Mouse (Mus musculus) G1E (cell line): ENCODE measurements at regions not wholly inside any gene's neighbourhood (a gene's known extent, or its start where the extent isn't known, plus 50 kb on each side); places are given as distances from the start of the nearest gene placed in this dataset.

Source experiments
- ATAC-seq: 2 replicates; pipeline ENCODE4 v1.8.0; 2016; ENCODE audit warnings: mild to moderate bottlenecking; ENCODE audit not compliant: insufficient number of reproducible peaks, poor library complexity, low FRiP score, severe bottlenecking; ENCODE audit errors: extremely low read depth
- DNase-seq: peaks from one replicate; pipeline ENCODE4 v3.0.0; 2012; ENCODE audit warnings: low spot score
- H3K27me3 ChIP-seq: 2 replicates; pipeline ENCODE4 v1.6.1; 2012; ENCODE audit warnings: mild to moderate bottlenecking, low read length, inconsistent platforms; ENCODE audit not compliant: insufficient read depth
- H3K36me3 ChIP-seq: replicated peaks from 2 replicates; pipeline ENCODE3; 2012; ENCODE audit warnings: mild to moderate bottlenecking, inconsistent platforms
- H3K4me1 ChIP-seq: 2 replicates; pipeline ENCODE4 v1.6.1; 2012; ENCODE audit warnings: low read depth, low read length, inconsistent platforms, mixed read lengths; ENCODE audit not compliant: insufficient read depth
- H3K4me3 ChIP-seq: 2 replicates; pipeline ENCODE4 v1.5.1; 2012; ENCODE audit warnings: low read depth, mild to moderate bottlenecking, inconsistent platforms, low read length, moderate library complexity, mixed read lengths
- H3K9me3 ChIP-seq: replicated peaks from 2 replicates; pipeline ENCODE4 v1.6.1; 2012; ENCODE audit warnings: inconsistent platforms
- CTCF ChIP-seq: IDR thresholded peaks from 2 replicates; pipeline ENCODE4 v1.5.1; 2012; ENCODE audit warnings: low read depth, low read length, inconsistent platforms, mixed read lengths
- GATA1 ChIP-seq: IDR thresholded peaks from 2 replicates; pipeline ENCODE4 v1.6.1; 2012; ENCODE audit warnings: borderline replicate concordance, low read length, inconsistent platforms, mixed read lengths
- GATA2 ChIP-seq: IDR thresholded peaks from 2 replicates; pipeline ENCODE4 v1.6.1; 2012; ENCODE audit warnings: low read depth, low read length, inconsistent platforms, borderline replicate concordance
- POLR2AphosphoS5 ChIP-seq: IDR thresholded peaks from 2 replicates; pipeline ENCODE4 v1.6.1; 2012; ENCODE audit warnings: low read depth, low read length, inconsistent platforms; ENCODE audit not compliant: insufficient replicate concordance
- TAL1 ChIP-seq: conservative IDR thresholded peaks from 2 replicates; pipeline ENCODE4 v1.6.1; 2012; ENCODE audit warnings: low read depth, low read length, inconsistent platforms, mixed read lengths

DNA sequence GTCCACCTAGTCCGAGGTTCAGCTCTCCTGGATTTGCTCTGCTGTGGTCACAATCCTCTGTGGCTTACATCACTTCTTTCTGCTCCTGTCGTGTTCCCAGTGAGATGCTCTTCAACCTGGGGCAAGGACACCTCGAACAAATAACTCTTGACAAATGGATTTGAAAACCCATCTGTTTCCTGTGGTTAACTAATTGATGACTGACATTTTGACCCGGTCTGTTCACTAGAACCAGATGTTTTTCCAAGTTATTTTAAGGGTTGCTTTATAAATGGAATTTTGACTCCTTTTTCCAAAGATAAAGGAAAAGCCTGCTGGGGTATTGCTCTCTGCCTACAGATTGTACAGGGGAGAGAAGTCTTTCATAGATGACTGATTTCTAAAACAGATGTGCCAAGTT, 326.4 kb downstream of the Vps13c start:
- no peaks in the 10 kb centered on the region for H3K4me1 ChIP-seq
- H3K27me3 ChIP-seq, result no peaks in the 10 kb centered on the region
- no peak for TF ChIP-seq POLR2AphosphoS5
- TF ChIP-seq GATA1, result no peak
- TF ChIP-seq CTCF, result no peak
- no peak for TF ChIP-seq GATA2
- TF ChIP-seq TAL1, result no peak
- ATAC-seq (no peak), DNase-seq (no peak)
- no peaks in the 10 kb centered on the region for H3K9me3 ChIP-seq
- H3K4me3 ChIP-seq, result no peak overlapping the region
- H3K36me3 ChIP-seq, result no peaks in the 10 kb centered on the region

DNA sequence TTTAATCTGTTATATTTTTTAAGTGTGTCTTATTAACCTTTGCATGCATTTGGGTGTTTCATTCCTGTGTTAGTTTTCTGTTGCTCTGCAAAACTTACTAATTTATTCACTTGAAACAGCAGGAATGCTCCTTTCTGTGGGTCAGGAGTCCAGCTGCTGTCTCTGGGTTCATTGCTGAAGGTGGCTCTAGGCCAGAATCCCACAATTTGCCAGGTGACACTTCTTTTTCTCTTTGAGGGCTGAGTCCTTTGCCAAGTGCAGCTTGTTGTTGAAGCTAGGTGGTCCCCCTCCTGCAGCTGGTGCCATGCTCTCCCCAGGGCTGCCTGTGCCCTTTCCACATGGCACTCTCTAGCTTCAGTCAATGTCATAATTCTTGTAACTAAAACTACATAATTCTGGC, 348.7 kb downstream of the Vps13c start:
- Histone ChIP-seq H3K36me3 (no peaks in the 10 kb centered on the region), H3K27me3 (no peaks in the 10 kb centered on the region), H3K9me3 (no peaks in the 10 kb centered on the region), H3K4me1 (no peaks in the 10 kb centered on the region), H3K4me3 (no peak overlapping the region)
- DNase-seq (no peak), ATAC-seq (no peak)
- TF ChIP-seq GATA1 (no peak), CTCF (no peak), POLR2AphosphoS5 (no peak), GATA2 (no peak), TAL1 (no peak)

DNA sequence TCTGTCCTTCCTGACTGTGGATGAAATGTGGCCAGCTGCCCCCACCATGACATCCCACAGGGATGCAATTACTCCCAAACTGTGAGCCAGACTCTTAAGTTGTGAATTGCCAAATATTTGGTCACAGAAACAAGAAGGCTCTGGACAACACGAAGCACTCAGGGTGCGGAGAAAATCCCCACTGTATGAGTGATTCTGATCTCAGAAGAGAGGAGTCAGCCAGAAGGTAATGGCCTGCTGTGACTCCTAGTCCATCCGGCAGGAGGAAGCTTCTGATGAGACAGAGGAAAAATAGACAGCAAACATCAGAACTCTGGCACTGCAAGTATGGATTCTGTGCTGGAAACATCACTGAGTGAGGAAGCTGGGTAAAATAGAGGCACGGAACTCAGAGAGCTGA, 359.6 kb downstream of the Vps13c start:
- ATAC-seq (no peak), DNase-seq (no peak)
- TF ChIP-seq CTCF (no peak), GATA2 (no peak), GATA1 (no peak), TAL1 (no peak), POLR2AphosphoS5 (no peak)
- H3K9me3 ChIP-seq, result peaks cover 2% of the 10 kb centered on the region; the same call in 1 of the 2 replicates
- H3K27me3 ChIP-seq, result no peaks in the 10 kb centered on the region
- no peaks in the 10 kb centered on the region for H3K4me1 ChIP-seq
- no peaks in the 10 kb centered on the region for H3K36me3 ChIP-seq
- H3K4me3 ChIP-seq, result no peak overlapping the region

DNA sequence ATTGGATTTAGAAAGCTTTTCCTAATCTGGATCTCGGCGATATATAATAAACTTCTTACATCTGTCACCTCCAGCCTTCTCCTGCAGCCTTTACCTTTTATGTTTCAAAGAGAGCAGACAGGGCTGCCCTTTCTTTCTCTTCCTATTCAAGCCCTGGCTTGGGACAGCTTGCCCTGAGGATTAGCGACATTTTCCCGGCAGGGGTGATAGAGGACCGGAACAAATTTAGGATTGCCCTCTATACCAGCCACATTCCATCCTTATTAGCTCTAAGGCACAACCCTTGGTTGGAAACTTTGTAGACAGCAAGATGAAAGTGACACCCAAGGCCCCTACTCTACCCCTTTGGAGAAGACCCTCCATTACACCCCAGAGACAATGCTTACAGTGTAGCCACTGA, 360.8 kb downstream of the Vps13c start:
- no peaks in the 10 kb centered on the region for H3K36me3 ChIP-seq
- TF ChIP-seq TAL1 (no peak), GATA1 (no peak), POLR2AphosphoS5 (no peak), GATA2 (no peak), CTCF (no peak)
- DNase-seq (no peak), ATAC-seq (no peak)
- H3K4me1 ChIP-seq, result no peaks in the 10 kb centered on the region
- peaks cover 2% of the 10 kb centered on the region; the same call in 1 of the 2 replicates for H3K9me3 ChIP-seq
- no peaks in the 10 kb centered on the region for H3K27me3 ChIP-seq
- H3K4me3 ChIP-seq, result no peak overlapping the region

DNA sequence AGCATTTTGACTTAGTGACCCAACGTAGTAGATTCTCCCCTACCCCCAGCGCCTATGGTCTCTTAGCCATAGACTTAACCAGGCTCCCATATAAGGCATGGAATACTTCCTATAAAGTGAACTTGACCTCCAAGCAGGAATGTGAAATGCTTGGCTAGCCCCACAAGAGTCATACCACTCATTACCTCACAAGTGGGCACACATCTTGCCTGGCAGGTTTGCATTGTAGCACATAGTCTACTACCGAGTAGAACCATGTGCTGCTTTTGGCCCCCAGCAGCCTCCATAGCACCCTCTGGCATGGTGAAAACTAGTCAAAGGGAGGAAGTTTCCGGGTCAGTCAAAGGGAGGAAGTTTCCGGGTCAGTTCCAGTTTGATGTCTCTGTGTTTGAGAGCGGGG, 385.5 kb downstream of the Vps13c start:
- no peaks in the 10 kb centered on the region for H3K36me3 ChIP-seq
- H3K4me3 ChIP-seq, result no peak overlapping the region
- DNase-seq, result no peak
- no peak for ATAC-seq
- peaks cover 7% of the 10 kb centered on the region; the same call in 1 of the 2 replicates for H3K9me3 ChIP-seq
- H3K27me3 ChIP-seq, result no peaks in the 10 kb centered on the region
- no peak for TF ChIP-seq GATA1
- TF ChIP-seq GATA2, result no peak
- TF ChIP-seq TAL1, result no peak
- TF ChIP-seq POLR2AphosphoS5, result no peak
- no peak for TF ChIP-seq CTCF
- no peaks in the 10 kb centered on the region for H3K4me1 ChIP-seq

DNA sequence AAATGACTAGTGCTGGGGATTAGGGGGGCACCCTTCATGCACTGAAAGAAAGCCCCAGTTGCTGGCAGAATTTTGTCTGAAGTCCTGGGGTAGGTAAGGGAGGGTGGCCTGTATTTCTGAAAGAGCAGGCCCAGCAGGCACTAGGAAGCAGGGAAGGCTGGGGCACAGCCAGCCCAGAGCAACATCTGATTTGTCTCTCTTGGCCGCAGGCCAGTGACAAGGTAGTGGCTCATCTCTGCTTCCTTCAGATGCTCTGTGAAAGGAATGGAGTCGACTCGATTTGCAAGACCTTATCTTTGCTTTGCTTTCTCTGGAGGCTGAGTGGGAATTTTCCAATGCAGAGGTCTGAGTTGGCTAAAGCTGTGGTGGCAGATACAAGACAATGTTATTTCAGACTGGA, 390.9 kb downstream of the Vps13c start:
- no peak for ATAC-seq
- Histone ChIP-seq H3K36me3 (no peaks in the 10 kb centered on the region), H3K4me3 (no peak overlapping the region), H3K9me3 (peaks cover 2% of the 10 kb centered on the region; the same call in 1 of the 2 replicates), H3K4me1 (no peaks in the 10 kb centered on the region), H3K27me3 (no peaks in the 10 kb centered on the region)
- no peak for DNase-seq
- TF ChIP-seq GATA2 (no peak), CTCF (no peak), GATA1 (no peak), TAL1 (no peak), POLR2AphosphoS5 (no peak)

DNA sequence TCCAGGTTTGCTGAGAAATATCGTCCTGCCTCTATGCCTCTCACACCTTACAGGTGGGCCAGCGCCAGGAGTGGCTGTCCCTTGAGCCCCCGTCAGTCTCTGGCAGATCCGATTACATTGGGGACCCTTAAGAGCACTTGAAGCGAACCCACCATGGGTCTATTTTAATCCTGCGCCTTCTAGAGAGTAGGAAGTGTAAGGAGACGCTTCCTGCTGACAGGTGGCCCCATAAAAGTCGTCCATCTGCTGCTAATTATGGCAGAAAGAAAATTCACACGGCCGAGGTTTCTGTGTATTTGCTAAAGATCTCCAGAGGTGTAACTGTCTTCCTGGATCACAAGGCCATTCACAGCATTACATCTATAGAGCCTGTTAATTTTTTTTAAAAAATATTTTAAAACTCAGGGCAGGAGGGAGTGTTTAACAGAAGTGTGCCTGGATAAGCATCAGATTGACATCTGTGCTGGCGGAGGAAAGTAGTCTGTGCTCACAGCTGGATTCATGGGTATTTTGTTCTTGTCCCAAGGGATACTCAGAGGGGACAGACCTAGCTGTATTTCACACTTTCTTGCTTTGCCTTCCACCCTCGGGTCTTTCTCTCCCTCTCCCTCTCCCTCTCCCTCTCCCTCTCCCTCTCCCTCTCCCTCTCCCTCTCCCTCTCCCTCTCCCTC, 394.9 kb downstream of the Vps13c start:
- Histone ChIP-seq H3K9me3 (peaks cover 2% of the 10 kb centered on the region; the same call in 1 of the 2 replicates), H3K36me3 (no peaks in the 10 kb centered on the region), H3K27me3 (no peaks in the 10 kb centered on the region), H3K4me3 (no peak overlapping the region), H3K4me1 (no peaks in the 10 kb centered on the region)
- DNase-seq, result no peak
- no peak for ATAC-seq
- no peak for TF ChIP-seq GATA1
- no peak for TF ChIP-seq GATA2
- TF ChIP-seq CTCF, result no peak
